Mouse (Mus musculus) forebrain, embryonic 16.5 days (tissue): ENCODE measurements around the gene Ube2j1. TPM values are rescaled to one million over a fixed set of nuclear protein-coding genes. Genes with fewer than 3 reads are reported as not detected.

Experiments used
- ATAC-seq: fragments of 200-750 bp; cut with Nextera tagmentation; 2 replicates; pipeline ENCODE4 v1.8.0; 2017; ENCODE audit warnings: mild to moderate bottlenecking, moderate library complexity
- H3K27ac ChIP-seq: fragments of 300-500 bp; sonication (generic); 2 replicates; pipeline ENCODE4 v1.5.1; 2014; ENCODE audit warnings: low read length, control low read depth
- H3K27me3 ChIP-seq: fragments of 300-500 bp; sonication (generic); replicated peaks from 2 replicates; pipeline ENCODE4 v1.6.1; 2014; ENCODE audit warnings: low read length; ENCODE audit not compliant: control insufficient read depth, insufficient read depth
- H3K36me3 ChIP-seq: fragments of 300-500 bp; sonication (generic); 2 replicates; pipeline ENCODE4 v1.6.1; 2014; ENCODE audit not compliant: control insufficient read depth, insufficient read depth
- H3K4me1 ChIP-seq: fragments of 300-500 bp; sonication (generic); replicated peaks from 2 replicates; pipeline ENCODE4 v1.6.1; 2014; ENCODE audit warnings: low read length; ENCODE audit not compliant: control insufficient read depth, insufficient read depth
- H3K4me2 ChIP-seq: fragments of 300-500 bp; sonication (generic); 2 replicates; pipeline ENCODE4 v1.6.1; 2014; ENCODE audit warnings: mild to moderate bottlenecking, low read length, control low read depth
- H3K4me3 ChIP-seq: fragments of 300-500 bp; sonication (generic); replicated peaks from 2 replicates; pipeline ENCODE4 v1.5.1; 2014; ENCODE audit warnings: mild to moderate bottlenecking, low read length, control low read depth
- H3K9ac ChIP-seq: fragments of 300-500 bp; sonication (generic); replicated peaks from 2 replicates; pipeline ENCODE4 v1.6.1; 2014; ENCODE audit warnings: low read depth, low read length, control low read depth
- H3K9me3 ChIP-seq: fragments of 300-500 bp; sonication (generic); 2 replicates; pipeline ENCODE4 v1.6.1; 2016; ENCODE audit warnings: low read length; ENCODE audit not compliant: control insufficient read depth
- WGBS: fragments of 180-500 bp; shearing (Covaris S2); extraction: QIAGEN DNeasy Blood & Tissue Kit; methylation state at CpG from one replicate; pipeline ENCODE4 v1.1.7; 2014; 5-methylcytosine and 5-hydroxymethylcytosine counted together
- polyA plus RNA-seq: library from polyadenylated mRNA; unstranded; fragments of >200 nt; fragmentation: Nextera tagmentation; extraction: Ambion mirVana; gene quantifications from 2 replicates; pipeline ENCODE4 v1.2.1, GENCODE M21; 2015

Ube2j1 gene
- polyA plus RNA-seq, 1 experiment from 2014 or later = 53.4 TPM

GRCm38 (mm10) chr4:33074851-33075250, 43.6 kb downstream of the Ube2j1 start:
- H3K36me3 ChIP-seq = no peaks in the 10 kb centered on the region
- ATAC-seq = no peak
- no peak overlapping the region for H3K27ac ChIP-seq
- no peak overlapping the region for H3K9ac ChIP-seq
- no peak overlapping the region for H3K4me2 ChIP-seq
- H3K9me3 ChIP-seq = no peaks in the 10 kb centered on the region
- WGBS = 79% methylated on average over 5 of the region's 5 CpGs
- H3K4me1 ChIP-seq = no peaks in the 10 kb centered on the region
- H3K4me3 ChIP-seq = no peak overlapping the region
- no peaks in the 10 kb centered on the region for H3K27me3 ChIP-seq

GRCm38 (mm10) chr4:33075776-33076524, 44.7 kb downstream of the Ube2j1 start:
- H3K36me3 ChIP-seq = no peaks in the 10 kb centered on the region
- H3K4me3 ChIP-seq = no peak overlapping the region
- H3K27me3 ChIP-seq = no peaks in the 10 kb centered on the region
- 85% methylated on average over 5 of the region's 5 CpGs for WGBS
- H3K9me3 ChIP-seq = no peaks in the 10 kb centered on the region
- H3K4me2 ChIP-seq = no peak overlapping the region
- H3K4me1 ChIP-seq = no peaks in the 10 kb centered on the region
- H3K27ac ChIP-seq = no peak overlapping the region
- no peak for ATAC-seq
- H3K9ac ChIP-seq = no peak overlapping the region

- Histone ChIP-seq H3K4me1 (no peaks in the 10 kb centered on the region), H3K27ac (no peak overlapping the region), H3K4me2 (no peak overlapping the region), H3K9ac (no peak overlapping the region), H3K4me3 (no peak overlapping the region), H3K36me3 (no peaks in the 10 kb centered on the region), H3K9me3 (no peaks in the 10 kb centered on the region), H3K27me3 (no peaks in the 10 kb centered on the region)
- no peak for ATAC-seq
- 81% methylated on average over 11 of the region's 11 CpGs for WGBS
These were observed 45.9 kb downstream of the Ube2j1 start for GRCm38 (mm10) chr4:33077161-33077560.

- Histone ChIP-seq H3K27ac (no peak overlapping the region), H3K27me3 (no peaks in the 10 kb centered on the region), H3K9ac (no peak overlapping the region), H3K4me3 (no peak overlapping the region), H3K9me3 (no peaks in the 10 kb centered on the region), H3K36me3 (no peaks in the 10 kb centered on the region), H3K4me1 (no peaks in the 10 kb centered on the region), H3K4me2 (no peak overlapping the region)
- WGBS = 61% methylated on average over 8 of the region's 8 CpGs
- no peak for ATAC-seq
These were observed 46.5 kb downstream of the Ube2j1 start for GRCm38 (mm10) chr4:33077724-33078123.

- Histone ChIP-seq H3K4me3 (no peak overlapping the region), H3K27me3 (no peaks in the 10 kb centered on the region), H3K9ac (no peak overlapping the region), H3K4me1 (no peaks in the 10 kb centered on the region), H3K4me2 (no peak overlapping the region), H3K9me3 (no peaks in the 10 kb centered on the region), H3K36me3 (no peaks in the 10 kb centered on the region), H3K27ac (no peak overlapping the region)
- WGBS = 92% methylated on average over 3 of the region's 3 CpGs
- no peak for ATAC-seq
These were observed 47.3 kb downstream of the Ube2j1 start for GRCm38 (mm10) chr4:33078492-33078891.

GRCm38 (mm10) chr4:33099118-33099694, 68.0 kb downstream of the Ube2j1 start:
- Histone ChIP-seq H3K27ac (no peak overlapping the region), H3K4me2 (no peak overlapping the region), H3K4me1 (no peaks in the 10 kb centered on the region), H3K4me3 (no peak overlapping the region), H3K27me3 (no peaks in the 10 kb centered on the region), H3K9me3 (no peaks in the 10 kb centered on the region), H3K9ac (no peak overlapping the region), H3K36me3 (no peaks in the 10 kb centered on the region)
- ATAC-seq = no peak
- WGBS = 82% methylated on average over 6 of the region's 6 CpGs

Other genes starting within 250 kb of the Ube2j1 start
- 118 and 123 TPM in 2 replicates for gene Lyrm2, start 231.2 kb upstream of the Ube2j1 start, polyA plus RNA-seq
- 37.0 and 40.1 TPM in 2 replicates for gene Ankrd6, start 80.6 kb upstream of the Ube2j1 start, polyA plus RNA-seq
- 22.1 and 23.6 TPM in 2 replicates for gene Rragd, start 48.4 kb upstream of the Ube2j1 start, polyA plus RNA-seq
- gene Gabrr2, start 31.6 kb downstream of the Ube2j1 start, polyA plus RNA-seq = 0.37 and 0.65 TPM in 2 replicates
- gene Gabrr1, start 101.1 kb downstream of the Ube2j1 start, polyA plus RNA-seq = 0.14 TPM in 1 of 2 replicates, not detected in the other
- gene Pm20d2, start 158.3 kb downstream of the Ube2j1 start, polyA plus RNA-seq = 2.8 and 2.9 TPM in 2 replicates
- 36.4 and 44.2 TPM in 2 replicates for gene Srsf12, start 177.6 kb downstream of the Ube2j1 start, polyA plus RNA-seq